Mouse (Mus musculus) small intestine, adult 2 months (tissue): ENCODE results near the gene Sfxn1. TPM values are rescaled to one million over a fixed set of nuclear protein-coding genes. Genes with fewer than 3 reads are reported as not detected.

ENCODE experiments used
- H3K27ac ChIP-seq: fragments of 200-500 bp; 2 replicates; pipeline ENCODE4 v1.5.1; 2012; ENCODE audit warnings: low read depth, low read length, control low read depth, inconsistent platforms; ENCODE audit not compliant: insufficient read depth
- H3K27me3 ChIP-seq: fragments of 200-500 bp; 2 replicates; pipeline ENCODE4 v1.6.1; 2012; ENCODE audit warnings: mild to moderate bottlenecking, moderate library complexity, low read length, inconsistent platforms; ENCODE audit not compliant: control insufficient read depth, insufficient read depth
- H3K36me3 ChIP-seq: fragments of 200-500 bp; 2 replicates; pipeline ENCODE4 v1.6.1; 2012; ENCODE audit warnings: mild to moderate bottlenecking, low read length, control low read depth, inconsistent platforms; ENCODE audit not compliant: control insufficient read depth, insufficient read depth
- H3K4me1 ChIP-seq: fragments of 200-500 bp; 2 replicates; pipeline ENCODE4 v1.6.1; 2012; ENCODE audit warnings: low read length, inconsistent platforms, mixed read lengths; ENCODE audit not compliant: control insufficient read depth, insufficient read depth, insufficient read length
- H3K4me3 ChIP-seq: fragments of 200-500 bp; 2 replicates; pipeline ENCODE4 v1.5.1; 2012; ENCODE audit warnings: low read depth, mild to moderate bottlenecking, control low read depth, inconsistent platforms, low read length, moderate library complexity
- CTCF ChIP-seq: fragments of 200-500 bp; IDR thresholded peaks from 2 replicates; pipeline ENCODE4 v1.5.1; 2012; ENCODE audit warnings: low read depth, mild to moderate bottlenecking, control low read depth, inconsistent platforms, low read length, moderate library complexity, mixed read lengths; ENCODE audit not compliant: insufficient replicate concordance, insufficient read length; ENCODE audit errors: extremely low read depth
- POLR2A ChIP-seq: fragments of 200-500 bp; IDR thresholded peaks from 2 replicates; pipeline ENCODE4 v1.6.1; 2012; ENCODE audit warnings: low read depth, mild to moderate bottlenecking, control low read depth, inconsistent platforms, low read length, moderate library complexity
- WGBS: fragments of 180-500 bp; shearing (Covaris S2); methylation state at CpG from one replicate; pipeline ENCODE4 v1.1.7; 2018; 5-methylcytosine and 5-hydroxymethylcytosine counted together
- polyA plus RNA-seq: library from polyadenylated mRNA; depleted of rRNA; stranded (reverse); fragments of >200 nt; gene quantifications from 2 replicates; pipeline ENCODE4 v1.2.3, GENCODE M21; 2012

Gene Sfxn1
- polyA plus RNA-seq, 1 experiment = 36.6 TPM

DNA sequence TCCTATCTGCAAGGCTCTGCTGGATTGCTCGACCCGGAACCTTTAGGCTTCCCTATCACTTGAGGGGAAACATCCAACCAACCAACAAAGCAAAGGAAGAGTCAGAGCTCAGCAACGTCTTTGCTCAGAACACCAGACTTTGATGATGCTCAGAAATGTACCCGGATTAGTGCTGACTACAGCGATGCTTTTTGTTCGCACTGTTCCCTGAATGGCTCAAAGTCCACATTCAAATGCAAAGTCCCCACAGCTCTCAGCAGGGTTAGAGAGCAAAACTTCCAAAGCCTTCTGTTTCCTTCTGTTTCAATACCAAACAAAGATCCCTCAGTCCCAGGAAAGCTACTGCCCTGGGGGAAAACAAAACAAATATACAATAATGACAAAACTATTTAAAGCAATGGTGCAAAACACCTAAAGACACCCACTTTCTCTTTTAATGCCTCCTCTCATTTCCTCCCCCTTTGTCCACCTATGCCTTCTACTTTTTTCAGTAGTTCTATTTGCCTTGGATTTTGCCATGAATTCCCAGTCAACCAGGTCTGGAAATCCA is 4.0 kb upstream of the Sfxn1 start:
- Histone ChIP-seq H3K4me3 (no peak overlapping the region), H3K27ac (peak overlapping the region; percentile 91), H3K27me3 (no peaks in the 10 kb centered on the region), H3K36me3 (no peaks in the 10 kb centered on the region), H3K4me1 (peaks cover 19% of the 10 kb centered on the region; the same call in 1 of the 2 replicates)
- TF ChIP-seq CTCF (no peak), POLR2A (no peak)
- WGBS = 31% methylated on average over 6 of the region's 6 CpGs

DNA sequence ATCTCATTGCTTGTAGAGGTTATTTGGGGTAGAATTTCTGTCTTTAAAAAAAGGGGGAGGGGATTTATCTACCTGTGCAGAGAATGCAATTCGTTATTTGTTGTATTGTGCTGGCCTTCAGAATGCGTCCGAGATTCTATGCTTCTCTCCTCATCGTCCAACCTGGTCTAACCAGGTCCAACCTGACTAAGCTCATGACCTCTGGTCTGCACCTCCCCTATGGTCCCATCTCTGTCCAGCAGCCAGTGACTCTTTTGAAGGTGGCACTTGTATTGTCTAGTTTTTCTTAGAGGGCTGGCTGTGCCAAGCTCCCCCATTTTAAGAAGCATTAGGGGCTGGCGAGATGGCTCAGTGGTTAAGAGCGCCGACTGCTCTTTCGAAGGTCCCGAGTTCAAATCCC is 658 bp upstream of the Sfxn1 start:
- WGBS = 94% methylated on average over 9 of the region's 9 CpGs
- Histone ChIP-seq H3K27ac (no peak overlapping the region), H3K27me3 (no peaks in the 10 kb centered on the region), H3K4me1 (peaks cover 29% of the 10 kb centered on the region; the same call in 1 of the 2 replicates), H3K4me3 (no peak overlapping the region), H3K36me3 (peaks cover 4% of the 10 kb centered on the region)
- TF ChIP-seq POLR2A (no peak), CTCF (no peak)

- H3K27ac ChIP-seq = peak overlapping the region; percentile 95
- 5% methylated on average over 10 of the region's 10 CpGs for WGBS
- H3K4me3 ChIP-seq = peak overlapping the region; percentile 84
- peaks cover 34% of the 10 kb centered on the region; the same call in 1 of the 2 replicates for H3K4me1 ChIP-seq
- no peaks in the 10 kb centered on the region for H3K27me3 ChIP-seq
- TF ChIP-seq CTCF (no peak), POLR2A (no peak)
- peaks cover 7% of the 10 kb centered on the region for H3K36me3 ChIP-seq
Measured at GRCm38 (mm10) chr13:54072526-54073057, 923 bp downstream of the Sfxn1 start.

GRCm38 (mm10) chr13:54073066-54073465 is 1.4 kb downstream of the Sfxn1 start:
- 0% methylated on average over 1 of the region's 1 CpGs for WGBS
- TF ChIP-seq CTCF = no peak
- no peak; the same call in 1 of the 2 replicates for TF ChIP-seq POLR2A
- Histone ChIP-seq H3K4me3 (peak overlapping the region; percentile 39), H3K27ac (peak overlapping the region; percentile 98), H3K4me1 (peaks cover 35% of the 10 kb centered on the region; the same call in 1 of the 2 replicates), H3K36me3 (peaks cover 7% of the 10 kb centered on the region), H3K27me3 (no peaks in the 10 kb centered on the region)

DNA sequence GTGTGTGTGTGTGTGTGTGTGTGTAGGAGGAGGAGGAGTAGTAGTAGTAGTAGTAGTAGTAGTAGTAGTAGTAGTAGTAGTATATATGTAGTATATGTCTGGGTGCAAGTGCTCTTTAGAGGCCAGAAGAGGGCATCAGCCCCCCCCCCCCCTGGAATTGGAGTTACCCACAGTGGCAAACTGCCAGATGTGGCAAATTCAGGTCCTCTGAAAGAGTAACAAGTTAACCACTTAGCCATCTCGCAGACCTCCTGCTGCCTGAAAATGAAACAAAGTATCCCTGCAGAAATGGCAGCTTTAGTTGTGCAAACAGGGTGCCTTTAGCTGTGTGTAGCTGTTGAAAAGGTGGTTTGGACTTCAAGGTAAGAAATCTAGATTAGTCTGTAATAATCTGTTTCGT is 1.8 kb downstream of the Sfxn1 start:
- TF ChIP-seq CTCF (no peak), POLR2A (no peak)
- Histone ChIP-seq H3K4me1 (peaks cover 35% of the 10 kb centered on the region), H3K4me3 (peak overlapping the region; percentile 32; the same call in 1 of the 2 replicates), H3K36me3 (peaks cover 7% of the 10 kb centered on the region), H3K27me3 (no peaks in the 10 kb centered on the region), H3K27ac (peak overlapping the region; percentile 98)
- WGBS = 16% methylated on average over 2 of the region's 2 CpGs

- H3K27ac ChIP-seq = peak overlapping the region; percentile 90
Measured at GRCm38 (mm10) chr13:54075416-54075815, 3.7 kb downstream of the Sfxn1 start.

GRCm38 (mm10) chr13:54076051-54076450 is 4.4 kb downstream of the Sfxn1 start:
- TF ChIP-seq CTCF = no peak
- no peak for TF ChIP-seq POLR2A
- Histone ChIP-seq H3K27me3 (no peaks in the 10 kb centered on the region), H3K4me3 (no peak overlapping the region), H3K27ac (peak overlapping the region; percentile 90), H3K36me3 (peaks cover 7% of the 10 kb centered on the region), H3K4me1 (peaks cover 46% of the 10 kb centered on the region)
- 92% methylated on average over 6 of the region's 6 CpGs for WGBS

More at GRCm38 (mm10) chr13:54075416-54075815, 3.7 kb downstream of the Sfxn1 start:
- Histone ChIP-seq H3K4me1 (peaks cover 46% of the 10 kb centered on the region), H3K36me3 (peaks cover 7% of the 10 kb centered on the region), H3K27me3 (no peaks in the 10 kb centered on the region), H3K4me3 (no peak overlapping the region)
- WGBS = 61% methylated on average over 2 of the region's 2 CpGs
- TF ChIP-seq CTCF (no peak), POLR2A (no peak)
